Mouse (Mus musculus): ENCODE data around the gene Abhd10. TPM values are rescaled to one million over a fixed set of nuclear protein-coding genes. Genes with fewer than 3 reads are reported as not detected.
A peak's percentile ranks its signal among the peaks of the same experiment; 100 is the strongest.

Abhd10 gene
- polyA plus RNA-seq, 1 experiment from 2014 or later, result 22.4 TPM

GRCm38 (mm10) chr16:45774813-45775212 is 32.1 kb upstream of the Abhd10 start:
- no peak overlapping the region for H3K4me3 ChIP-seq (ENCODE audit: low read depth, low read length)
- H3K36me3 ChIP-seq (ENCODE audit: control insufficient read depth, insufficient read depth), result peaks cover 37% of the 10 kb centered on the region
- no peak overlapping the region for H3K9ac ChIP-seq (ENCODE audit: low read depth, low read length)
- H3K4me1 ChIP-seq (replicated peaks; ENCODE audit: control insufficient read depth, insufficient read depth, low read length), result no peaks in the 10 kb centered on the region
- H3K9me3 ChIP-seq (ENCODE audit: control insufficient read depth), result no peaks in the 10 kb centered on the region
- no peak for TF ChIP-seq CTCF (IDR thresholded peaks at IDR 0.05; ENCODE audit: low read depth)
- H3K27ac ChIP-seq (ENCODE audit: low read depth, low read length), result no peak overlapping the region
- no peaks in the 10 kb centered on the region for H3K27me3 ChIP-seq (replicated peaks; ENCODE audit: control insufficient read depth, insufficient read depth, low read length)
- no peak overlapping the region for H3K4me2 ChIP-seq (replicated peaks; ENCODE audit: low read depth)
- 86% methylated on average over 5 of the region's 5 CpGs for WGBS
- ATAC-seq, result no peak

- H3K9ac ChIP-seq (ENCODE audit: low read depth, low read length), result no peak overlapping the region
- no peaks in the 10 kb centered on the region for H3K4me1 ChIP-seq (replicated peaks; ENCODE audit: control insufficient read depth, insufficient read depth, low read length)
- H3K27me3 ChIP-seq (replicated peaks; ENCODE audit: control insufficient read depth, insufficient read depth, low read length), result no peaks in the 10 kb centered on the region
- no peak overlapping the region for H3K27ac ChIP-seq (ENCODE audit: low read depth, low read length)
- no peaks in the 10 kb centered on the region for H3K9me3 ChIP-seq (ENCODE audit: control insufficient read depth)
- no peak for ATAC-seq
- H3K4me2 ChIP-seq (replicated peaks; ENCODE audit: low read depth), result no peak overlapping the region
- no peak overlapping the region for H3K4me3 ChIP-seq (ENCODE audit: low read depth, low read length)
- TF ChIP-seq CTCF (IDR thresholded peaks at IDR 0.05; ENCODE audit: low read depth), result no peak
- WGBS, result 94% methylated on average over 6 of the region's 6 CpGs
- peaks cover 24% of the 10 kb centered on the region for H3K36me3 ChIP-seq (ENCODE audit: control insufficient read depth, insufficient read depth)
Observed at GRCm38 (mm10) chr16:45770914-45771313, 28.2 kb upstream of the Abhd10 start.

GRCm38 (mm10) chr16:45767853-45768640 is 25.3 kb upstream of the Abhd10 start:
- 76% methylated on average over 10 of the region's 10 CpGs for WGBS
- no peak for TF ChIP-seq CTCF (IDR thresholded peaks at IDR 0.05; ENCODE audit: low read depth)

GRCm38 (mm10) chr16:45767434-45767833 is 24.7 kb upstream of the Abhd10 start:
- no peak for TF ChIP-seq CTCF (IDR thresholded peaks at IDR 0.05; ENCODE audit: low read depth)
- ATAC-seq, result no peak
- whole genome bisulfite sequencing, result 57% methylated on average over 4 of the region's 4 CpGs
- no peaks in the 10 kb centered on the region for H3K4me1 ChIP-seq (replicated peaks; ENCODE audit: control insufficient read depth, insufficient read depth, low read length)
- no peak overlapping the region for H3K27ac ChIP-seq (ENCODE audit: low read depth, low read length)
- no peak overlapping the region for H3K9ac ChIP-seq (ENCODE audit: low read depth, low read length)
- H3K27me3 ChIP-seq (replicated peaks; ENCODE audit: control insufficient read depth, insufficient read depth, low read length), result no peaks in the 10 kb centered on the region
- H3K4me3 ChIP-seq (ENCODE audit: low read depth, low read length), result no peak overlapping the region
- peaks cover 13% of the 10 kb centered on the region for H3K36me3 ChIP-seq (ENCODE audit: control insufficient read depth, insufficient read depth)
- H3K9me3 ChIP-seq (ENCODE audit: control insufficient read depth), result no peaks in the 10 kb centered on the region
- H3K4me2 ChIP-seq (replicated peaks; ENCODE audit: low read depth), result no peak overlapping the region

More at GRCm38 (mm10) chr16:45767853-45768640, 25.3 kb upstream of the Abhd10 start:
- Histone ChIP-seq H3K36me3 (ENCODE audit: control insufficient read depth, insufficient read depth) (peaks cover 13% of the 10 kb centered on the region), H3K4me3 (ENCODE audit: low read depth, low read length) (no peak overlapping the region), H3K4me2 (replicated peaks; ENCODE audit: low read depth) (no peak overlapping the region), H3K27ac (ENCODE audit: low read depth, low read length) (no peak overlapping the region), H3K27me3 (replicated peaks; ENCODE audit: control insufficient read depth, insufficient read depth, low read length) (no peaks in the 10 kb centered on the region), H3K9me3 (ENCODE audit: control insufficient read depth) (no peaks in the 10 kb centered on the region), H3K9ac (ENCODE audit: low read depth, low read length) (no peak overlapping the region), H3K4me1 (replicated peaks; ENCODE audit: control insufficient read depth, insufficient read depth, low read length) (no peaks in the 10 kb centered on the region)
- ATAC-seq, result no peak

GRCm38 (mm10) chr16:45765801-45766494 is 23.2 kb upstream of the Abhd10 start:
- Histone ChIP-seq H3K27ac (ENCODE audit: low read depth, low read length) (no peak overlapping the region), H3K4me2 (replicated peaks; ENCODE audit: low read depth) (no peak overlapping the region), H3K27me3 (replicated peaks; ENCODE audit: control insufficient read depth, insufficient read depth, low read length) (no peaks in the 10 kb centered on the region), H3K4me3 (ENCODE audit: low read depth, low read length) (no peak overlapping the region), H3K9me3 (ENCODE audit: control insufficient read depth) (no peaks in the 10 kb centered on the region), H3K4me1 (replicated peaks; ENCODE audit: control insufficient read depth, insufficient read depth, low read length) (no peaks in the 10 kb centered on the region), H3K9ac (ENCODE audit: low read depth, low read length) (no peak overlapping the region), H3K36me3 (ENCODE audit: control insufficient read depth, insufficient read depth) (peaks cover 7% of the 10 kb centered on the region; the same call in 1 of the 2 replicates)
- no peak for TF ChIP-seq CTCF (IDR thresholded peaks at IDR 0.05; ENCODE audit: low read depth)
- no peak for ATAC-seq
- WGBS, result 80% methylated on average over 7 of the region's 7 CpGs

- WGBS, result 66% methylated on average over 3 of the region's 3 CpGs
- ATAC-seq, result peak; percentile 64; the same call in 1 of the 2 replicates
- H3K9me3 ChIP-seq (ENCODE audit: control insufficient read depth), result no peaks in the 10 kb centered on the region
- TF ChIP-seq CTCF (IDR thresholded peaks at IDR 0.05; ENCODE audit: low read depth), result no peak
- no peaks in the 10 kb centered on the region for H3K4me1 ChIP-seq (replicated peaks; ENCODE audit: control insufficient read depth, insufficient read depth, low read length)
- no peak overlapping the region for H3K4me3 ChIP-seq (ENCODE audit: low read depth, low read length)
- H3K9ac ChIP-seq (ENCODE audit: low read depth, low read length), result no peak overlapping the region
- no peak overlapping the region for H3K27ac ChIP-seq (ENCODE audit: low read depth, low read length)
- H3K4me2 ChIP-seq (replicated peaks; ENCODE audit: low read depth), result no peak overlapping the region
- no peaks in the 10 kb centered on the region for H3K27me3 ChIP-seq (replicated peaks; ENCODE audit: control insufficient read depth, insufficient read depth, low read length)
- peaks cover 5% of the 10 kb centered on the region; the same call in 1 of the 2 replicates for H3K36me3 ChIP-seq (ENCODE audit: control insufficient read depth, insufficient read depth)
Observed at GRCm38 (mm10) chr16:45765102-45765501, 22.3 kb upstream of the Abhd10 start.
